Mouse (Mus musculus) subcutaneous adipose tissue, adult 2 months (tissue): Measurements from ENCODE around the gene Mr1. TPM values are rescaled to one million over a fixed set of nuclear protein-coding genes. Genes with fewer than 3 reads are reported as not detected.

Experiments used
- polyA plus RNA-seq: library from polyadenylated mRNA; depleted of rRNA; stranded (reverse); fragments of >200 nt; gene quantifications from 2 replicates; pipeline ENCODE4 v1.2.3, GENCODE M21; 2012; ENCODE audit warnings: low replicate concordance; rRNA removed

Gene Mr1
- polyA plus RNA-seq = 16.6 and 17.3 TPM in 2 replicates

GRCm38 (mm10) chr1:155146572-155146980 lies at the start of gene Mr1:
TSS of gene Mr1 (minus strand) at chr1:155146814.

GRCm38 (mm10) chr1:155158141-155158969 lies 11.7 kb upstream of the Mr1 start, which contains the start of gene Stx6:
TSS of gene Stx6 (plus strand) at chr1:155158715.

GRCm38 (mm10) chr1:155099280-155099848 lies 47.2 kb downstream of the Mr1 start, which contains the start of gene Ier5:
TSS of gene Ier5 (minus strand) at chr1:155099636.

Other genes with a start within 250 kb of the Mr1 start
- gene Ier5, start 47.2 kb downstream of the Mr1 start, polyA plus RNA-seq = 8.0 and 28.3 TPM in 2 replicates
- 60.0 and 62.9 TPM in 2 replicates for gene Stx6, start 11.9 kb upstream of the Mr1 start, polyA plus RNA-seq
- 6.4 and 16.2 TPM in 2 replicates for gene BC034090, start 97.6 kb upstream of the Mr1 start, polyA plus RNA-seq